Mouse (Mus musculus) gastrocnemius, postnatal 36 days (tissue): ENCODE data around the gene Myt1l. TPM values are rescaled to one million over a fixed set of nuclear protein-coding genes. Genes with fewer than 3 reads are reported as not detected.
A peak's percentile ranks its signal among the peaks of the same experiment; 100 is the strongest.

ENCODE experiments used
- DNase-seq, 2 experiments: peaks; one replicate each; pipeline ENCODE4 v3.0.0; 2022
- intact Hi-C: fragments of 180-260 bp; cut with DNase I; formaldehyde crosslinking; loops from one replicate; pipeline ENCODE4 v1.15.1; 2025
- total RNA-seq, 2 experiments: library from RNA; stranded (reverse); gene quantifications; 2 replicates each; pipeline ENCODE4 v1.2.3; 2021

Myt1l gene
- total RNA-seq, 2 experiments from 2014 or later: not detected

DNA sequence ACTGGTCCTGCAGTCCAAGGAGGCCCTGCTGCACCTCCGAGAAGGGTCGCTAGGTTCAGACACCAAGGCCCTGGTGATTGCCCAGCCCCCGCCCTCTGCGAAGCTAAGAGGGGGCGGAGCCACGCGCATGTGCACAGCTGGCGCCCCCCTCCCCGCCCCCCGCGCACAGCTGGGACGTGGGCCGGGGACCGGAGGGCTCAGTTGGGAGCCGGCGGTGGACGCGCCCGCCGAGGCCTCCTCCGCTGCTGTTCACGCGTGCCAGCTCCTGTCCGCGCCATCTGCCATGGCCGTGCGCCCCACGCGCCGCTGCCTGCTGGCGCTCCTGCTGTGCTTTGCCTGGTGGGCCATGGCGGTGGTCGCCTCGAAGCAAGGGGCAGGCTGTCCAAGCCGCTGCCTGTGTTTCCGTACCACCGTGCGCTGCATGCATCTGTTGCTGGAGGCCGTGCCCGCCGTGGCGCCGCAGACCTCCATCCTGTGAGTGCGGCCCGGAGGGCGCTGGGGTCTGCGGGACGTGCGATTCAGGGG is 409.7 kb downstream of the Myt1l start:
- intact Hi-C loops: loop anchor here (5.0 to 10.0 kb wide), 2 partner anchors 39 to 647 kb away; partner anchors contain the start of gene Tmem18

DNA sequence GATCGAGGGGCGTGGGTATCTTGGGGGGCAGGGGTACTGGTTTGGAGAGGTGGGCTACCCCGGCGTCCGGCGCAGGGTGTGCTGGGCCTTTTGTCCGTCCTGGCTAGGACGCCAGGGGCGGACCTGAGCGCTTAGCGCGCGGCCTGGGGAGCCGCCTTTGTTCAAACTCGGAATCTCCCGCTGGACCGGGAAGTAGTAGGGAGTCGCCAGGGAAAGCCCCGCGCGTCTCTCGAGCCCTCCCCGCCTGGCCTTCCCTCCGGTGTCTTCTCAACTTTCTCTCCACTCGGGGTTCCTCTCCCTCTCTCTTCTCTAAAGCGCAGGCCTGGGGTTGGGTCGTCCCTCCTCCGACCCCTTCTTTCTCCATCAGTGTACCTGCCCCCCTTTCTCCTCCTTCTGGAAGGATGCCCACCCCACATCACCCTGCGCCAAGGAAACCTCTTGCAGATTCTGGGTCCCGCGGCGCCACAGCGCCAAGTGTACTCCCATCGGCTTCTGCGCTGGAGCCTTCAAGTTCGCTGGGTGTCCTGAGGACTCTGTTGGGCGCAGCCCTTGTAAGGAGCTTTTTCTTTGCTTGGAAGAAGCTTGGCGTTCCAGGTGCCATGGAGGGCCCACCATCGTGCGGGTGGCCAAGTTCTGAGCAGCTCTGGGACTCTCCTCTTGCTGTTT is 410.3 kb downstream of the Myt1l start:
- intact Hi-C loops: loop anchor here (5.0 to 10.0 kb wide), 2 partner anchors 39 to 646 kb away; partner anchors contain the start of gene Tmem18

More for the DNA sequence above, 409.7 kb downstream of the Myt1l start:
- DNase-seq: peak; percentile 57

GRCm38 (mm10) chr12:29939261-29939671 is 411.1 kb downstream of the Myt1l start:
- intact Hi-C loops: loop anchor here (5.0 to 10.0 kb wide), 2 partner anchors 38 to 646 kb away; partner anchors contain the start of gene Tmem18
- DNase-seq: peak; percentile 48 to 57

More for the DNA sequence above, 410.3 kb downstream of the Myt1l start:
- DNase-seq: peak; percentile 46 to 65

DNA sequence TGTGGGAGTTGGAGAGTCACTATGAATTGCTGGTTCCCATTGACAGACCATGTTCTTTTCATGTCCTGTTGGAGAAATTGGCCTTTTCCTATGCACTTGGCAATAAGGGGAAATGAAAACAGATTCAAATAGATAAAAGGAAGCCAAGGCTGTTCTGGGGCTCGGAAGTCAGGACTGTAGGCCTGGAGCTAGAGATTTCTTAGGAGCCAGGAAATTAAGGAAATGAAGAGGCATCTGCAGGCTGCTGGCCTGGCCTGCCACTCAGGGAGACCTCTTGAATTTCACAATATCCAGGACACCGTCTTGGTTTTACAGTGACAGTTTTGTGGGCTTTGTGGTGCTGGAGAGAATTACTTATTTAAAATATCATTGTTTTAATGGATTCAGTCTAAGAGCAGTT is 414.3 kb downstream of the Myt1l start:
- intact Hi-C loops: no loop called here
- no peak for DNase-seq

GRCm38 (mm10) chr12:29944650-29945049 is 416.5 kb downstream of the Myt1l start:
- DNase-seq: no peak
- intact Hi-C loops: no loop called here

- intact Hi-C loops: no loop called here
- DNase-seq: no peak
These were observed 417.1 kb downstream of the Myt1l start for GRCm38 (mm10) chr12:29945182-29945743.

DNA sequence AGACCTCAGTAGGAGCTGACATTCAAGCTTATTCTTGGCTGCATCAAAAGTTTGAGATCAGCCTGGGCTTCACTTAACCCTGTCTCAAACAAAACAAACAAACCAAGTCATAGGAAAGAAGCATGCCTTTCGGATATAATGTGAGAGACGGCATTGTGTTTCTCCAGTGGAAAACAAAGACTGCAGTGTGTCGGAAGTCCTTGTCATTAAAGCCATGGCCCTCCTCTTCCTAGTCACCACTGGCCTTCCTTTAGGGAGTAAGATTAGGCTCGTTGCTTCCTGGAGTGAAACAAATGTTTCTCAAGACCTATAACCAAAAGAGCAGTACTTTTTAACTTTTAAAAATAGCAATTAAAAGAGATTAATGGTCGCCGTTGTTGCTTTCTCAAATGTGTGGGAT is 422.9 kb downstream of the Myt1l start:
- no peak for DNase-seq
- intact Hi-C loops: no loop called here

DNA sequence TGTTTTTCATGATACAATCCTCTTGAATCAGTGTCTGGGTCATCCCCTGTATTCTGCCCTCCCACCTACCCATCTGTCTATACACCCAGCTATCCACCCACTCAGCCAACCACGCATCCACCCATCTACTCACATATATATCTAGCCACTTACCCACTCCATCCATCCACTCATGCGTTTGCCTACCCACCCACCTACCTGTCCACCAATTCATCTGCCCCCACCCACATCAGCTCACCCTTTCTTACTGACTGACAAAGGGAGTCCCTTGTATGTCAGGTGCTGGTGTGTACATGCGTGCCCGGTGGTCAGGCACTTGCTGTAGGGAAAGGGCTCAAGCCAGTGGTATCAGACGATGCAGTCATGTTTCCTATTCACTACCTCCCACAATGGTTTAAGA is 423.3 kb downstream of the Myt1l start:
- intact Hi-C loops: no loop called here
- no peak for DNase-seq

DNA sequence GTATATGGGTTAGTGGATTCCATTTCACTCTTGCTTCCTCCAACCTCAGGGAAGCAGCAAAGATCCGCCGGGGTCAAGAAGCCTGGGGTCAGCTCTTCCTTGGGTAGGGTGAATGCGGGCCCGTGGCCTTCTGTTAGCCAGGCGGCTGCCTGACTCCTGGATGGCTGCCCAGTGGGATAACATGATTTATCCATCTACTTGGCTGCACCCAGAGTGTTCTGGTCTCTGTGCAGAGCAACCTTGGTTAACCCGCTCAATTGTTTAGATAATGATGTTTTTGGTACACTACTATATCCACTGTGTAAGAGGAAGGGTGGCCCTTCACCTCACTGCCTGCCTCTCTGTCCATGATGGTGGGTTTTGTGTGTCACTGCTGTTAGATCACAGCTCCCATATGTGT is 423.9 kb downstream of the Myt1l start:
- intact Hi-C loops: no loop called here
- DNase-seq: peak in 1 of 2 experiments; percentile 51

DNA sequence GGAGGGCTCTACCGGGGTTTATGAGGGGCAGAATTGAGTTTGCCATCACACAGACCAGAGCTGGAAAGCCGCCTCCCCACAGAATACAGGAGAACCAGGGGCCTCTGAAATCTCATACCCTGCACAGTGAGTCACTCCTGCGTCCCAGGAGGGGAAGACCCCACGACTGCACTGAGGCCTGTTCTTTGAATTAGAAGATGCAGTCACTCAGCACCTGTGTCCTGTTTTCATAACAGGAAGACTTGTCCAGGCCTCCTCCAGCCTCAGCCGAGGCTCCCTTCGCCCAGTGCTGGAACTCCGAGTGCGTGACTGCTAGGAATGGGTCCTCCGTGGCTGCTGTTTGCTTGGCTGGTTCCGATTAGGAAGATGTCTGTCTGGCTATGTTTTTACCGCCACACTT is 425.8 kb downstream of the Myt1l start:
- DNase-seq: peak in 1 of 2 experiments; percentile 19
- intact Hi-C loops: no loop called here

GRCm38 (mm10) chr12:29954464-29954863 is 426.3 kb downstream of the Myt1l start:
- no peak for DNase-seq

DNA sequence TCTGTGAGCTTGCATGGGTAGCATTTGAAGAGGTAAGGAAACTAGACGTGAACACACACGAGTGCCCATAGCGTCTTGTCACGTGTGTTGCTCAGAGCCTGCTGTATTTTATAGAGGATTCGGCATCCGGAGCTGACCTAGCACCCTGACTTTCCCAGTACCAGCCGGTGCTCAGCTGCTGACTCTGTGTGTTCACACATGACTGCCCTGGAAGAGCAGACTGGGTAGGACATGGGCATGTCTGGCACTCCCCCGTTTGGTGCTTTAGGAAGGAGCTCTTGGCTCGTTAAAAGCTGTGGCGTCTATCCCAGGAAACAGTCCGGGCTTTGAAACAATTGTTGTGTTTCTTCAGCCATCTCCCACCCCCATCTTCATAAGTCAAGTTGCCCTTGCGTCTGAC is 428.8 kb downstream of the Myt1l start:
- intact Hi-C loops: no loop called here
- DNase-seq: no peak

More at GRCm38 (mm10) chr12:29954464-29954863, 426.3 kb downstream of the Myt1l start:
- intact Hi-C loops: no loop called here

DNA sequence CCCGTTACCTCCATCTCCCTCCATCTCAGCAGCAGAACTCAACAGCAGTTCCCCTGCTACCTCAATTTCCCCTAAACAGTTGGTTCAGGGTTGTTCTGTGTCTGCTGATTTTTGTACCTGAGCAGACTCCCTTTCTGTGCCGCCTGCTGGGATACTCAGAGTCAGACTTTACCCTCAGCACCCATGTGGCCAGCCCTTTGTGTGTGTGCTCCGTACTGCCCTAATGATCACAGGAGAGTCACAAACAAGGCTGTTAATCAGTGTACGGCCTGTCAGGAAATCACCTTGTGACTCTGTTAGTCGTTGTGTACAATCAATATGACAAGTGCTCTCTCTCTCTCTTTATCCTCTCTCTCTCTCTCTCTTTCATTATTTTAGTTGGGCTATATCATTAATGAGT is 430.5 kb downstream of the Myt1l start:
- intact Hi-C loops: no loop called here

DNA sequence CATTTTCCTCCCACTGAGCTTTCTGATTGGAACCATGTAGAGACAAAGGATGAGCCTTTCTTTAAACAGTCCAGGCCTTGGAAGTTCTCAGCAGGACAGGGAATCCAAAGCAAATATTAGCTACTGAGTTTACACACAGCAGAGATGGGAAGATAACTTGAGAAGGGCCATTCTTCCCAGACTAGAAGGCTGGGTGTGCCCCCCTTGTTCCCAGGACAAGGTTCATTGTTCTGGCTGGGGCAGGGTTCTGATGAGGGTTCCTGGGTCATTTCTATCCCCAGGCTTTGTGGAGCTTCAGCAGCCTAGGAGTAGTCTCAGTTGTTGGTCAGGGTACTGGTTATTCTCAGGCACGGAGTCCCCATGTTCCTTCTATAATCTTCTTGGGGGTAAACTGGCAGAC is 432.9 kb downstream of the Myt1l start:
- intact Hi-C loops: no loop called here
- DNase-seq: no peak

More for the DNA sequence above, 430.5 kb downstream of the Myt1l start:
- no peak for DNase-seq

DNA sequence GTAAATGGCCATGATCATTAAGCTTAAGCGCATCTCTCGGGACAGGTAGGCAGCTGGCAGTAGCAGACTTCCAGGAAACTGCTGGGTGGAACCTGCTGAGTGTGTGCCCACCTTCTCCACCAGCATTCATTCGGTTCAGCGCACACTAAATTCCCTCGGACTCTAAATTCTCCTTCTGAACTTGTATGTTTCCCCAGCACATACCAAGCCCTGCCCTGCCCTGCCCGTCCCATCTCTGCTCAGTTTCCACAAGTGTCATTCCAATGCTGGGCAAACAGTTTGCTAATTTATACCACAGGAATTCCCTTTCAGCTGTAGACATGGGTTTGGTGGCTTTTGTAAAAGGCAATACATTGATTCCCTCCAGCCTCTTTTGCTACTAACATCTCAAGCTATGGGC is 436.8 kb downstream of the Myt1l start:
- intact Hi-C loops: no loop called here
- no peak for DNase-seq

GRCm38 (mm10) chr12:29971795-29972464 is 443.7 kb downstream of the Myt1l start:
- intact Hi-C loops: no loop called here
- DNase-seq: no peak

DNA sequence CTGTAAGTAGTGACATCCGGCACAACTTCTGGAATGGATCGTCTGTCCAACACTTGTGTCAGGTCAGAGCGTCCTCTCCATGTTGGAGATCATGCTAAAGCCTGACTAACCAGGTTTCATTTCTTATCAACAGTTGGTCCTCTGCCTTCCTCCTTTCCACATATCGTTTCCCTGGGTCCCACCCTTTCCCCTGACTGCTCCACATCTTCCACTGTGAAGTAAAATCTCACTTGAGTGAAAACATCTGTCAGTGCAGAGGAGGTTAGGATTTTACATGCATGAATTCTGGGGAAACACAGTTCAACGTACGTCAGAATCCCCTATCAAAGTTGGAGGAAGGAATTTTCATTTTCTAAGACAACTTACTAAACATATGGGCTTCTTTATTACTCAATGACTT is 444.3 kb downstream of the Myt1l start:
- no peak for DNase-seq
- intact Hi-C loops: no loop called here
